Mouse (Mus musculus) heart, adult 2 months (tissue): ENCODE measurements around the gene Tgif1.

Source experiments
- CTCF ChIP-seq: fragments of 200-600 bp; IDR thresholded peaks from 2 replicates; pipeline ENCODE4 v1.8.1; 2022; ENCODE audit warnings: antibody characterized with exemption, mild to moderate bottlenecking, moderate library complexity
- EP300 ChIP-seq: fragments of 200-500 bp; IDR thresholded peaks from 2 replicates; pipeline ENCODE4 v1.6.1; 2011; ENCODE audit warnings: low read depth, low read length, control low read depth; ENCODE audit not compliant: insufficient read depth
- POLR2A ChIP-seq: fragments of 200-500 bp; IDR thresholded peaks from 2 replicates; pipeline ENCODE4 v1.6.1; 2011; ENCODE audit warnings: mild to moderate bottlenecking, low read depth, low read length, control low read depth; ENCODE audit not compliant: insufficient read depth

- no peak for TF ChIP-seq EP300
- TF ChIP-seq CTCF: no peak
- no peak for TF ChIP-seq POLR2A
Observed at GRCm38 (mm10) chr17:70873778-70874124, 20.4 kb upstream of the Tgif1 start.
